Mouse (Mus musculus) ES-Bruce4 (cell line): Measurements from ENCODE around the gene Map3k6.

Experiments
- CTCF ChIP-seq: IDR thresholded peaks from one replicate; pipeline ENCODE4 v1.8.1; 2011; ENCODE audit warnings: low read depth, low read length
- EP300 ChIP-seq: IDR thresholded peaks from 2 replicates; pipeline ENCODE4 v1.6.1; 2011; ENCODE audit warnings: low read depth, low read length; ENCODE audit not compliant: insufficient read depth
- POLR2A ChIP-seq: IDR thresholded peaks from one replicate; pipeline ENCODE4 v1.8.1; 2011; ENCODE audit warnings: low read length; ENCODE audit not compliant: insufficient read depth

DNA sequence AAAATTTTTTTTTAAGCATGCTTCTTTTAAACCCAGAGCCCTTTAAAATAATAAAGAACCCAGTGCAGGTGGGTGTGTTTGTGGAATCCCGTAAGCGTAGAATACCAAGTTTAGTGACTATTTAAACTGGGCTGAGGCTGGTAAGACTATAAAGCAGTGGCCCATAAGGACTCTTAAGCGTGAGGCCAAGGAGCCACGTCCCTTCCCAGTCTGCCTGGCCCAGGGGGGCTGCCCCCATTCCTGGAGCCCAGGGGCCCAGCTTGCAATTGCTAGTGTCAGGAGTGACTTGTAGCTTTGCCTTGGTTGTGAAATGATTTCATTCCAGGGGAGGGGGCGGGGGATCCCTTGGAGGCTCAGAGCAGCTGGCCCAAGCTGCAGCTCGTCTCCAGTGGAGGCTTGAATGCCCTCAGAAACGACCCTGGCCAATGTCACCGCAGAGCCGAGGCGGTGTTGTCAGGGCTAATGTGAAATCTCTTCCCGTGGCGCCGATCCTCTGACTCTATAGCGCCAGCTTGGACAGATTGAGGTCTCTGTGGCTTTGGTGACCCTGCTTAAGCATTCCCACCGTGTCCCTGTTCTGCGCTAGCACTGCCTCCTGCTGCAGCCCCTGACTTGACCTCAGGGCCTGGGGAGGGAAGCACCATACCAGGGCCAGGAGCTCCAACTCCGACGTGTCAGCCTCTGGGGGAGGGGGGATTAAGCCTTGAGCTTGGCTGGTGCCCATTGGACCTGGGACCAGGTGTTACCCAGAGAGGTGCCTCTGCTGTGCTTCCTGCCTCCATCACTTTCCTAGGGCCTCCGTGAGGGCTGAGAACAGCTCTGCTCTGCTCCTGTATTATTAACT, 42.1 kb upstream of the Map3k6 start:
- no peak for TF ChIP-seq CTCF
- no peak for TF ChIP-seq POLR2A
- no peak for TF ChIP-seq EP300
